ENCODE assay signal across 1 mouse cellular context in genomic region chr15:79005581-79005980, GRCm38 (mm10).
TF ChIP-seq lines count a peak whose summit lies in the region.

No protein-coding gene starts in this region.

TF ChIP-seq in ES-E14, 5 proteins besides CTCF, POLR2A, EP300 and RAD21:
- no peak for TF ChIP-seq CHD2 (IDR thresholded peaks at IDR 0.05; ENCODE audit: low read depth, low read length)
- no peak for TF ChIP-seq MAFK (IDR thresholded peaks at IDR 0.05; ENCODE audit: insufficient read depth, low read depth, low read length)
- TF ChIP-seq ZNF384 (IDR thresholded peaks at IDR 0.05; ENCODE audit: low read depth, low read length), result no peak
- TF ChIP-seq HCFC1 (IDR thresholded peaks at IDR 0.05; ENCODE audit: borderline replicate concordance, insufficient read depth, low read length), result no peak
- no peak for TF ChIP-seq ZC3H11A (IDR thresholded peaks at IDR 0.05; ENCODE audit: borderline replicate concordance, low read depth, low read length)
